Mouse (Mus musculus) gastrocnemius, postnatal 10 days (tissue): ENCODE results near the gene Rprd1b. TPM values are rescaled to one million over a fixed set of nuclear protein-coding genes. Genes with fewer than 3 reads are reported as not detected.
A peak's percentile ranks its signal among the peaks of the same experiment; 100 is the strongest.

Experiments
- DNase-seq: peaks from one replicate; pipeline ENCODE4 v3.0.0; 2021; ENCODE audit warnings: mixed read lengths
- total RNA-seq, 2 experiments: library from RNA; stranded (reverse); gene quantifications; 2 replicates each; pipeline ENCODE4 v1.2.3; 2021

The Rprd1b gene
- total RNA-seq, 2 experiments from 2014 or later = 28.2 to 33.0 TPM

GRCm38 (mm10) chr2:158146971-158147370 lies 118.7 kb downstream of the Rprd1b start:
- DNase-seq = no peak

DNA sequence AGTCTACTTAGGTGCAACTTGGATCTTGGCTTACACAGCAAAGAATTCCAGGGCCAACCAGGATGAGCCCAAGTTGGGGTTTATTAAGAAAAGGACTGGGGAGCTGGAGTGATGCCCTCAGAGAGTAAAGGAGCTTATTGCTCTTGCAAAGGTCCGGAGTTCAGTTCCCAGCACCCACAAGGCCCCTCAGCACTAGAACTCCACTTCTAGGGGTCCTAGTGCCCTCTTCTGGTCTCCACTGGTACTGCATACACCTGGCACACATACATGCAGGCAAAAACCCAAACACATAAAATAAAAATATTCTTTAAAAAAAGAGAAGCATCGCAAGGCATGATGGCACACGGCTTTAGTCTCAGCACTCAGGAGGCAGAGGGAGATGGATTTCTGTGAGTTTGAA lies 122.8 kb downstream of the Rprd1b start:
- DNase-seq = no peak

- no peak for DNase-seq
These were observed 124.5 kb downstream of the Rprd1b start for GRCm38 (mm10) chr2:158152685-158153309.

DNA sequence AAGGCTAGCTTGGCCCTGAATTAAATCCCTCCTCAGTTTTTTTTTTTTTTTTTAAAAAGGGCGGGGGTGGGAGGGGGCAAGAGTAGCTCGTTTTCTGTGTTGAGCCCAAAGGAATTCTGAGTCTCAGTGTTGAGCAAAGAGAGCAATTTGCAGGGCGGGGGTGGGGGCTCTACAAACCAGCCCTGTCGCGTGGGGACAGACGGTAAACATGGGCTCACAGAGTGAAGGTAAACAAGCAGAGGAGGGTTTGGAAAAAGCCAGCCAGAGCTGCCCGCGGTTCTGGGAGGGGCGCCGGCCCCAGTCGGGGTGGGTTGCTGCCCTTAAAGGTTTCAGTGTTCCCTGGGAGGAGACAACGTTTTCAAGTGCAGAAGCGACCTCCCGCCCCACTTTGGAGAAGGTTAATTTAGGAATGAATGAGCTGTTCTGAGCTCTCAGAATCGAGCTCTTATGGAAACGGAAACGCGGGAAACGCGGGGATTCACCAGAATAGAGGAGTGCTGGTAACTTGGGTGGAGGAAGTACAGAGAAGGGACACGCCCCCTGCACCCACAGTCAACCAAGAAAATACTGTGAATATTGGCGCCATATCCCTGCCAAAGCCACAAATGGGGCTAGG lies 125.5 kb downstream of the Rprd1b start:
- no peak for DNase-seq

DNA sequence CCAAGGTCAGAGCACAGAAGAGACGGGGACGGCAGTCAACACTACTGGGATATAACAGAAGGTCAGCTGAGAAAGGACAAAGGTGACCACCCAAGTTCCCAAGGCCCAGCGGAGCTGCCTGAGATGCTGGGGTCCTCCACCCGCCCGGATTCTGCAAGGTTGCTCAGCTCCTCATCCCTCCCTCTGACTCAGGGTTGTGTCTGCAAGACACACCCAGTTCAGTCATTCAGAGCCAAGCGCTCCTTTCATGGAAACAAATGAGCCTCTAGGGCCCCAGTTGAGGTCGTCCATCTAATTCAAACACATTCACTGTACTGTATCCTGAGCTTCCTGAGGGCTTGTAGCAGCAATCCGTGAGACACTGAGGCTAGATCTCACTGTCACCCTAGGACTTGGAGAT lies 126.3 kb downstream of the Rprd1b start:
- DNase-seq = no peak

DNA sequence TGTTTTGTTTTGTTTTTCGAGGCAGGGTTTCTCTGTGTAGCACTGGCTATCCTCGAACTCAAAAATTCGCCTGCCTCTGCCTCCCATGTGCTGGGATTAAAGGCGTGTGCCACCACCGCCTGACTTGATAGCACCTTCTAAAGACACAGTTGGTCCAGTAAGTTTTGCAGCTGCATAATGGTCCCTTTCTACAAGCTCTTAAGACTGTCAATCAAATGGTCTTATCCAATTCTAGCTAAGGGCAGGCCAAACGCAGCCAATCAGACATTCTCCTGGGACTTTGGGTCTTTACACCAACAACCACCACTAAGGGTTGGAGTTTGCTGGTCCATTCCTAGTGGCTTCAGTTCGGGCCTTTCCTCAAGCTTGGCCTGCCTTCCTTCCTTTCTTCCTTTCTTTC lies 126.8 kb downstream of the Rprd1b start:
- DNase-seq = no peak

GRCm38 (mm10) chr2:158155615-158156014 lies 127.3 kb downstream of the Rprd1b start:
- DNase-seq = no peak

DNA sequence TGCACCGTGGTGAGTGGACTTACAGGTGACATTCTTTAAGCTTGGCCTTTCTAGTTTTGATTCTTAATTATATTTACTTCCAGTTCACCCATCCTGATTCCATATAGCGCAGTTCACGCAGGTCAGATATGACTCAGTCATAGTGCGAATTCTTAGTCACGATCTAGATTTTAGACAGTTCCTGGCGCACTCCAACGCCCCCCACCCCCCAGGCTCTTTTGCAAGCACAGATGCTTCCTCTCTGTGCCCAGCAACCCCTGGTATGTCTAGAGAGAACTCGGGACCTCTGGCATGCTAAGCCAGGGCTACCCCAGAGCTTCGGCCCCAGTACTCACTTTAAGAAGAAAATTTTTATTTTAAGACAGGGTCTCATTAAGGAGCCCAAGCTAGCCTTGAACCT lies 128.2 kb downstream of the Rprd1b start:
- no peak for DNase-seq

DNA sequence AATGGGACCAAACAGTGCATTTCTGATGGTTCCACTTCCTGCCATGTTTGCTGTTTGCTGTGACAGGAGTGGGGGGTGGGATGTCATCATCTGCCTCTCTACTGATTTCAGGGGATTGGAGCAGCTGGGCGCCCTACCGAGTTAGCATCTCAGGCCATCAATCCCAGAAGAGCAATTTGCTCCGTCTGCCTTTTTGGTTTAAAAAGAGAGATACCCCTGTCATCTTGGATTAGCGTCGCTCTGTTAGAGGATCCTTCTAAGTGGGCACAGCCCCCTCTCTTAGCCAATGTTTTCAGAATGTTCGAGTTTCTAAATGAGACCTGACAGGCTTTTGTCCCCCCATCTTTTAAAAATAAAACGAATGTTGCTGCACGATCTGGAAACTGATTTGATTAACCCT lies 129.4 kb downstream of the Rprd1b start:
- no peak for DNase-seq

GRCm38 (mm10) chr2:158159376-158160235 lies 131.3 kb downstream of the Rprd1b start:
- DNase-seq = no peak

GRCm38 (mm10) chr2:158161761-158162160 lies 133.5 kb downstream of the Rprd1b start:
- no peak for DNase-seq

GRCm38 (mm10) chr2:158163034-158163433 lies 134.7 kb downstream of the Rprd1b start:
- DNase-seq = no peak

- DNase-seq = no peak
These were observed 137.5 kb downstream of the Rprd1b start for GRCm38 (mm10) chr2:158165776-158166175.

DNA sequence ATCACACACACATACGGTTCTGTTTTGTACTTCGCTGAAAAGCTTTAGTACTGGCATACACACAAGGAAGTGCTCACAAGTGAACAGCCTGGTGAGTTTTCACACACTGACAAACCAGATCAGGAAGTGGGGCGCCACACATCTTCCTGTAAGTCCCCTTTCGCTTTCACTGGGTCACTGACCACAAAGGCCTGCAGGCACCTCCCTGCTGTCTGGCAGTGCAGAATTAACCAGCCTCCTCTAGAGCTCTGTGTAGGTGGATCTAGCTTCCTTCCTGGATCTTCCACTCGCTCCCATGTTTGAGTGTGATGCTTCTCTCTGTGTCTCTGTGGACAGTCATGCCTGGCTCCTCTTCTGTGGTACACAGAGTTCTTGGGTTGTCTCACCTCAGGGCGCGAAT lies 138.3 kb downstream of the Rprd1b start:
- no peak for DNase-seq

DNA sequence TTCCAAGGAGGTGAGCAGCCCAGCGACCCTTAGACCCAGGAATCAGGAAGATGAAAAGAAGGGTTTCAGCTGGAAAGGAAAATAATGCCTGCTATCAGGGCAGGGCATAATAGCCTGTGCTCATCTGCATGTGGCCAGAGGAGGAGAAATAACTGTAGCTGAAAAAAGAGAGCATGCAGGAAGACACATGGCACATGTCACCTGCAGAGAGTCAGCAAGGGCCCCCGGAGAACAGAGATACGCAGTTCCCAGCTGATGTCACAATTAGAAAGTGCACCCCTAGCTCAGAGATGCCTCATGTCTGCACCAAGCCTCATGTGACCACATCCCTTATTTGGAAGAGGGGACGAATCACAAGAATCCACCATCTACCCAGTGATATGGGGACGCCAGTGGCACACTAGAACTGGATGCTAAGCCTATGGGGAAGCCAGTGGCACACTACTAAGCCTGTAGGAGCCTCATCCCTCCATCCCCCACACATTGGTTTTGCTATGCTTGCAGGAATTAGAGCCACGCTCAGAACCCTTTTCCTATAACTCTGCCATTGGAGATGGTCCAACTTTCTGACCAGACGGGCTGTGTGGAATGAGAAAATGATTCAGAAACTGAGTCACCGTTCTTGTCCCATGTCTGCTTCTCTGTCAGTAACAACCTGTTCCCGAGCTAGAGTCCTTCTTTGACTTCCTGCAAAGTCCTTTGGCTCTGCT lies 139.4 kb downstream of the Rprd1b start:
- DNase-seq = no peak

DNA sequence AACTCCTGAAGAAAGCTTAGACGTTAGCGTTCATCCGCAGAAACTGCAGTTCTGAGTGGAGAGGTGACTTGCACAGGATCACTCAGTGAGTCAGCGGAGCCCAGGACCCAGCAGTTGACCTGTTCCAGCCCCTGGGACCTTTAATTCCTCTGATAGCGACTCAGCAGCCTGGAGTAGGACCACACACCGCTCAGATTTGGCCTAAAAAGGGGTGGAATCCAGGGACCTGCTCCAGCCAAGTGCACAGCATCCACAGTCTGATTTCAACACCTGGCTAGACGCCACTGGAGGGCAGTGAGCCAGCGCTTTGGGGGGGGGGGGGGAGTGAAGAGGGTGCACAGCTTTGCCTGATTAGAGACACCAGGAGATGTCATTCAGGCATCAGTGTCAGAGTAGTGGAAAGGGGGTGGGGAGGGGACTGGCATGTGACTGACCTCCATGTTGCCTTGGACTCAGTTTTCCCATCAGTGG lies 140.5 kb downstream of the Rprd1b start:
- peak; percentile 48 for DNase-seq

GRCm38 (mm10) chr2:158169351-158169750 lies 141.1 kb downstream of the Rprd1b start:
- DNase-seq = no peak

GRCm38 (mm10) chr2:158169771-158170170 lies 141.5 kb downstream of the Rprd1b start:
- DNase-seq = no peak

GRCm38 (mm10) chr2:158170394-158170793 lies 142.1 kb downstream of the Rprd1b start:
- DNase-seq = no peak

- DNase-seq = no peak
These were observed 146.1 kb downstream of the Rprd1b start for GRCm38 (mm10) chr2:158174438-158174837.

DNA sequence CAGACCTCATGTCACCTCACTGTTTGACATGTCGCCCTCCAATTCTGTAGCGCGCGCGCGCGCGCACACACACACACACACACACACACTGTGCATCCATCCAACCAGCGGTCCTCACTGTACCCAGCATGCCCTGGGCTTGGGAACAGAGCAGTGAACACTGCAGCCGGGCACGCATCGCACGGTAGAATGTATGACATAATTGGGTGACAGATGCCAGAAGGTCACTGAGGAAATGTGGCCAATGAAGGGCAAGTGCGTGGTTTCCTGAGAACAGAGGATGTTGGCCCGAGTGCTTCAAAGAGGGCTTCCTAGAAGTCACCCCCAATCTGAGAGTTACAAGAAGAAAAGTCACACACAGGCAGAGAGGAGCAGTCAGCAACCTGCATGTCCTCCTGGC lies 146.7 kb downstream of the Rprd1b start:
- no peak for DNase-seq

GRCm38 (mm10) chr2:158175433-158175832 lies 147.1 kb downstream of the Rprd1b start:
- DNase-seq = no peak

DNA sequence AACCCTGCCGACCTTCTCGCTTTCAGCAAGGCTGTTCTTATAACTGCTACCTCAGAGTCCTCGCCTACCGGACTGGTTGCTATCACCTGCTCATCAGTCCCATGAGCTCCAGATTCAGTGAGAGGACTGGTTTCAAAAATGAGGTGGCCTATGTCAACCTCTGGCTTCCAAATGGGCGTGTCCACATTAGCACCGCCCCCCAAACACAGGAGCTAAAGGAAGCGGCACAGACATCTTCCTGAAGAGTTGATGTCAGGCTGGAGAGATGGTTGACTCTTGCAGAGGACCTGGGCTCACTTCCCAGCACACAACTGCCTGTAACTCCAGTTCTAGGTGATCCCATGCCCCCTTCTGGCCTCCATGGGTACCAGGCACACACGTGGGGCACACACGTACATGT lies 148.5 kb downstream of the Rprd1b start:
- no peak for DNase-seq
